Mouse (Mus musculus): ENCODE measurements at regions not wholly inside any gene's neighbourhood (a gene's known extent, or its start where the extent isn't known, plus 50 kb on each side); places are given as distances from the start of the nearest gene placed in this dataset.

DNA sequence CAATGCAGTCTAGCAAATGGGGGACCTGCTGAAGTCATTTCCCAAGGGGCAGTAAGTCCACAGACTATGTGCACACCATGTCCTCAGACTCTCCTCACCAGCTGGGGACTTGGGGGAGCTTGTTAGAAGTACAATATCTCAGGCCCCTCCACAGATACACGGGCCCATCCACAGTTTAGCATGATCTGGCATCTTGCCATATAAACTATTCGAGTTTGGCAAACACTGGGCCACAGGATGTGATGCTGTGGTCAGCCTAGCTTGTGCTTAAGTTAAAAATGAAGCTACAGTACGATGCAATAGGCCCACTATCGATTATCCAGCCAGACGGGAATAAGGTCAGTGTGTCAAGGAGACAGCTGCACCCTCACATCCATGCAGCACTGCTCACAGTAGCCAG, 157.9 kb upstream of the Noct start:
- WGBS: 35% methylated on average over 5 of the region's 5 CpGs
- peaks cover 11% of the 10 kb centered on the region for H3K4me1 ChIP-seq (ENCODE audit: control insufficient read depth, insufficient read depth, low read length)
- no peak for DNase-seq (ENCODE audit: low spot score)
- no peaks in the 10 kb centered on the region for H3K27me3 ChIP-seq (replicated peaks; ENCODE audit: control insufficient read depth, insufficient read depth, low read length)
- no peaks in the 10 kb centered on the region for H3K9me3 ChIP-seq (ENCODE audit: control insufficient read depth, low read length)
- no peak overlapping the region for H3K4me2 ChIP-seq (ENCODE audit: low read depth, low read length)
- no peak overlapping the region for H3K4me3 ChIP-seq (ENCODE audit: low read depth, low read length)
- ATAC-seq (ENCODE audit: low read depth): no peak
- H3K9ac ChIP-seq (ENCODE audit: low read depth, low read length): no peak overlapping the region
- H3K36me3 ChIP-seq (ENCODE audit: control insufficient read depth, insufficient read depth, low read length): no peaks in the 10 kb centered on the region
- no peak overlapping the region for H3K27ac ChIP-seq (replicated peaks; ENCODE audit: low read depth, low read length)

DNA sequence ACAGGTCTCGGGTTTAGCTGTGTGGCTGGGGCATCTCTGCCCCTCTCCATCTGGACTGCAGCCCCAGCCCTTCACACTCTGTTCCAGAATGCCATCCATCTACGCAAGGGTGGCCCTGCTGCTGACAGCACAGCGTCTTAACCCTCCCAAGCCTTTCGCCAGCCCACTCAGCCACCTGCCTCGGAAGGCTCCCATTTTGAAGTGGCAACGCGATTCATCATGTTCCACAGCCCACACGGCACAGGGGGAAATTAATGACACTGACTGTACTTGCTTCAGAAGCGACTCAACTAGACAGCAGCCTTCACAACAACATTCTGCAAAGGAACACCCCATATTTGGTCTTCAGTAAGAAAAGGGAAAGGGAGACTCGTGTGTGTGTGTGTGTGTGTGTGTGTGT, 151.8 kb upstream of the Noct start:
- Histone ChIP-seq H3K9me3 (ENCODE audit: control insufficient read depth, low read length) (no peaks in the 10 kb centered on the region), H3K27me3 (replicated peaks; ENCODE audit: control insufficient read depth, insufficient read depth, low read length) (no peaks in the 10 kb centered on the region), H3K4me2 (ENCODE audit: low read depth, low read length) (no peak overlapping the region), H3K4me1 (ENCODE audit: control insufficient read depth, insufficient read depth, low read length) (peaks cover 14% of the 10 kb centered on the region), H3K4me3 (ENCODE audit: low read depth, low read length) (no peak overlapping the region), H3K9ac (ENCODE audit: low read depth, low read length) (no peak overlapping the region), H3K27ac (replicated peaks; ENCODE audit: low read depth, low read length) (no peak overlapping the region), H3K36me3 (ENCODE audit: control insufficient read depth, insufficient read depth, low read length) (no peaks in the 10 kb centered on the region)
- DNase-seq (ENCODE audit: low spot score) (no peak), ATAC-seq (ENCODE audit: low read depth) (no peak)
- WGBS: 74% methylated on average over 10 of the region's 10 CpGs

DNA sequence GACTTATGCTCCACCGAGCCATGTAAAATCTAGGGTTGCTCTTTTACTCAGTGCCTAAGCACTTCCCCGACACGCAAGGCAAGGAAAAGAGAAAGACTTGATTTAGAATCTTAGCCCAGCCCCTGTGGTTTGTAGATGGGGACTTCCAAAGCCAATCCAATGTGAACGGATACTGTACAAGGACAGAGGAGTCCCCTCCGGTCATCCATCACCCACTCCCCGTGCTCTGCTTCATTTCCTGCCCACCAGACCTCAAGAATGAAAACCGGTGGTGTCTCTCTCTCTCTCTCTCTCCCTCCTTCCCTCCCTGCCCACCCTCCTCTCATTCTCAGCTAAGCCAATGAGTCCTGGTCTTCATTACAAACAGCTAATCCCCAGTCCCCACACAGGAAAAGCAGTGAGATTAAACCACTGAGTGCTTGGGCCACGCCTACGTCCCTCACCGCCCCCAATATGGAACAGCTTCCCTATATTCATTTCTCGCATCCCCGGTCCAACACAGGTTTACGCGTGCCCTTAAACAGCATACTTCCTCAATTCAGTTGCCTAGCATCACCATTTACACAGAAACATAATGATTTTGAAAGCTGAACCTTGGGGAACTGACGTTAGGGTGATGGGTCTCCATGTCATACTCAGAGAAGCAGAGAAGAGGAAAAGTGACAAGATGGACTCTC, 151.1 kb upstream of the Noct start:
- Histone ChIP-seq H3K9ac (ENCODE audit: low read depth, low read length) (no peak overlapping the region), H3K9me3 (ENCODE audit: control insufficient read depth, low read length) (no peaks in the 10 kb centered on the region), H3K4me3 (ENCODE audit: low read depth, low read length) (no peak overlapping the region), H3K27me3 (replicated peaks; ENCODE audit: control insufficient read depth, insufficient read depth, low read length) (no peaks in the 10 kb centered on the region), H3K36me3 (ENCODE audit: control insufficient read depth, insufficient read depth, low read length) (no peaks in the 10 kb centered on the region), H3K27ac (replicated peaks; ENCODE audit: low read depth, low read length) (0 out of 2 replicates have a peak overlapping the region, but pooled peaks have one; percentile 71), H3K4me2 (ENCODE audit: low read depth, low read length) (no peak overlapping the region), H3K4me1 (ENCODE audit: control insufficient read depth, insufficient read depth, low read length) (peaks cover 14% of the 10 kb centered on the region)
- ATAC-seq (ENCODE audit: low read depth) (no peak), DNase-seq (ENCODE audit: low spot score) (no peak)
- 77% methylated on average over 15 of the region's 15 CpGs for WGBS

DNA sequence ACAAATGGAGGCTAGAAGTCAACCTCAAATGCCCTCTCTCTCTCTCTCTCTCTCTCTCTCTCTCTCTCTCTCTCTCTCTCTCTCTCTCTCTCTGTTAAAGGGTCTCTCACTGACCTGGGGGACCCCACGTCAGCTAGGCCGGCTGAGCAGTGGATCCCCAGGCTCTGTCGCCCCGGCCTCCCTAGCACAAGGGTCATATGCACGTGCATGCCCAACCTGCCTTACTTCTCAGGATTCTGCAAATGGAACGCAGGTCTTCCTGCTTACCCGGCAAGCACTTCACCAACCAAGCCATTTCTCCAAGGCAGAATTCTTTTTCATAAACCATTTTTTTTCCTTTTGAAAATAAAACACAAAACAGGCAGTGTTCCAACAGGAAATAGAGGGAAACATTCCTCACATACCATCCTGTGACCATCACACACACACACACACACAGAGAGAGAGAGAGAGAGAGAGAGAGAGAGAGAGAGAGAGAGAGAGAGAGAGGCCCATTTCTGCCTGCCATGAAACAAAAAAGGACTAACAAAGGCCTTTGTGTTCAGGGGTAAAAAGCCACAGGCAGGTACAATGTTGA, 150.4 kb upstream of the Noct start:
- no peak overlapping the region for H3K4me3 ChIP-seq (ENCODE audit: low read depth, low read length)
- H3K4me1 ChIP-seq (ENCODE audit: control insufficient read depth, insufficient read depth, low read length): peaks cover 14% of the 10 kb centered on the region
- 46% methylated on average over 7 of the region's 7 CpGs for WGBS
- ATAC-seq (ENCODE audit: low read depth): no peak
- no peaks in the 10 kb centered on the region for H3K36me3 ChIP-seq (ENCODE audit: control insufficient read depth, insufficient read depth, low read length)
- peak; percentile 59 for DNase-seq (ENCODE audit: low spot score)
- H3K9me3 ChIP-seq (ENCODE audit: control insufficient read depth, low read length): no peaks in the 10 kb centered on the region
- no peaks in the 10 kb centered on the region for H3K27me3 ChIP-seq (replicated peaks; ENCODE audit: control insufficient read depth, insufficient read depth, low read length)
- peak overlapping the region; percentile 71 for H3K27ac ChIP-seq (replicated peaks; ENCODE audit: low read depth, low read length)
- H3K4me2 ChIP-seq (ENCODE audit: low read depth, low read length): no peak overlapping the region
- H3K9ac ChIP-seq (ENCODE audit: low read depth, low read length): no peak overlapping the region

DNA sequence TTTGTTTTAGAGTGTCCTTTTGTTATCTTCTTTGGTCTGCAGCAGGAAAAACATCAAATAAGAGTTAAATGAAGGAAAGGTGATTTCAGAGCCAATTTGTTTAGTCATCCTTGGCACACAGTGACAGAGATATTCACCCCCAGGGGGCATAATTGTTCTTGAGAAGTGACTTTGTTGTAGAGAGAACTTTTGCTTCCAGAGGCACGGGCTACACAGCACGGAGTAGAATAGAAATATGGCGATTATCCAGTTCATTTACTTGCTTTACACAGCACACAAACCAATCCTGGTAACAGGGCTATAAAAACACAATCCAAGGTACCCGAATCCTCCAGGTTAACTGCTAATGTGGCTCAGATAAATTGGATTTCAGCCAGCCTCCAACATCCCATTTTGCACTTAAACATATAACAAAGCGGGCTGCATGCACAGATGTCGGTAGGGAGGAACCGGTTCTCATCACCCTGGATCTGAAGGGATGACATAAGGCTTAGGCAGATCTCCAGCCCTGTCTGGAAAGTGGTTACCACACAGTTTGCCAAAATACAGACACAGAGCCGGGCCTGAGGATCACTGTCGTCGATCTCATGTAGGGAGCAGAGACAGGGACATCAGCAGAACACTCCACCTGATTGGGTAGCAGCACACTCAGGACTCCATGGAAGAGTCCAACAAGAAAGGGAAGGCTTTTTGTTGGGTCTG, 148.9 kb upstream of the Noct start:
- no peak overlapping the region for H3K27ac ChIP-seq (replicated peaks; ENCODE audit: low read depth, low read length)
- 57% methylated on average over 10 of the region's 10 CpGs for WGBS
- H3K27me3 ChIP-seq (replicated peaks; ENCODE audit: control insufficient read depth, insufficient read depth, low read length): no peaks in the 10 kb centered on the region
- no peak overlapping the region for H3K9ac ChIP-seq (ENCODE audit: low read depth, low read length)
- H3K4me3 ChIP-seq (ENCODE audit: low read depth, low read length): no peak overlapping the region
- H3K9me3 ChIP-seq (ENCODE audit: control insufficient read depth, low read length): no peaks in the 10 kb centered on the region
- H3K4me2 ChIP-seq (ENCODE audit: low read depth, low read length): no peak overlapping the region
- peak; percentile 74; the same call in 1 of the 2 replicates for ATAC-seq (ENCODE audit: low read depth)
- DNase-seq (ENCODE audit: low spot score): peak; percentile 66
- H3K4me1 ChIP-seq (ENCODE audit: control insufficient read depth, insufficient read depth, low read length): peaks cover 14% of the 10 kb centered on the region
- H3K36me3 ChIP-seq (ENCODE audit: control insufficient read depth, insufficient read depth, low read length): no peaks in the 10 kb centered on the region

DNA sequence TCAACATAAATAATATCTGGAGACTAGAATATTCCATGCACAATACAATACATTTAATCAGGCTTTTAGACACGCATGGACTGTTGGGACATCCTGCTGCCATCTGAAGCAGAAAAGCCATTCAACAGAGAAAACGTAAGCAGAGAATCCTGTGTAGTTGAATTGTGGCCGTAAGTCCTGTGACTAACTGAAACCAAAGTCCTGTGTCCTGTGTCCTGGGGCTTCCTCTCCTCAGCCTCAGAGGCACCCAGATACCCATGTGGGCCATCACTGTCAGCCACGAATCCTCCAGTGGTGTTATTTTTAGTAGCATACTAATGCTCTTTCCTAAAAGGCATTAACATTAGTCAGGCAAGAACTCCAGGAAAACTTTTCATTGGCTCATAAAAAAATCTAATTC, 145.8 kb upstream of the Noct start:
- H3K4me1 ChIP-seq (ENCODE audit: control insufficient read depth, insufficient read depth, low read length): peaks cover 17% of the 10 kb centered on the region
- no peaks in the 10 kb centered on the region for H3K36me3 ChIP-seq (ENCODE audit: control insufficient read depth, insufficient read depth, low read length)
- H3K27ac ChIP-seq (replicated peaks; ENCODE audit: low read depth, low read length): no peak overlapping the region
- DNase-seq (ENCODE audit: low spot score) (no peak), ATAC-seq (ENCODE audit: low read depth) (no peak)
- no peak overlapping the region for H3K9ac ChIP-seq (ENCODE audit: low read depth, low read length)
- no peaks in the 10 kb centered on the region for H3K9me3 ChIP-seq (ENCODE audit: control insufficient read depth, low read length)
- no peaks in the 10 kb centered on the region for H3K27me3 ChIP-seq (replicated peaks; ENCODE audit: control insufficient read depth, insufficient read depth, low read length)
- no peak overlapping the region for H3K4me2 ChIP-seq (ENCODE audit: low read depth, low read length)
- WGBS: 62% methylated on average over 4 of the region's 4 CpGs
- no peak overlapping the region for H3K4me3 ChIP-seq (ENCODE audit: low read depth, low read length)

DNA sequence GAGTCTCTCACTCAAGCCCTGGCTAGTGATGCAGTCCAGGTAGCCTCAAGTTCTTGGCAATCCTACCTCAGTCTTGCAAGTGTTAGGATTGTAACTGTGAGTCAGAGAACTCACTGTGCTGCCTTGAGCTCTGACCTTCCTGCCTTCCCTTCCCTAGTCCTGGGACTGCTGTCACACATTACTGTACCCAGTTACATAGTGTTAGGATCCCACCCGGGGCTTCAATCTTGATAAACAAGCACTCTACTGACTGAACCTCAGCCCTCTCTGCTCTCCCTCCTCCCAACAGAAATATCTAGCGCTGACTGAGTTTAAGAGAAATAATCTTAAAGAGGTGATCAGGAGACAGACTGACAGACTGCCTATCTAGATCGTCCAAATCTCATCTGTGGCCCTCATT, 143.8 kb upstream of the Noct start:
- Histone ChIP-seq H3K4me3 (ENCODE audit: low read depth, low read length) (no peak overlapping the region), H3K9ac (ENCODE audit: low read depth, low read length) (no peak overlapping the region), H3K9me3 (ENCODE audit: control insufficient read depth, low read length) (no peaks in the 10 kb centered on the region), H3K4me2 (ENCODE audit: low read depth, low read length) (no peak overlapping the region), H3K4me1 (ENCODE audit: control insufficient read depth, insufficient read depth, low read length) (peaks cover 8% of the 10 kb centered on the region; the same call in 1 of the 2 replicates), H3K27ac (replicated peaks; ENCODE audit: low read depth, low read length) (no peak overlapping the region), H3K36me3 (ENCODE audit: control insufficient read depth, insufficient read depth, low read length) (no peaks in the 10 kb centered on the region), H3K27me3 (replicated peaks; ENCODE audit: control insufficient read depth, insufficient read depth, low read length) (no peaks in the 10 kb centered on the region)
- ATAC-seq (ENCODE audit: low read depth) (no peak), DNase-seq (ENCODE audit: low spot score) (no peak)
- 37% methylated on average over 3 of the region's 3 CpGs for WGBS

DNA sequence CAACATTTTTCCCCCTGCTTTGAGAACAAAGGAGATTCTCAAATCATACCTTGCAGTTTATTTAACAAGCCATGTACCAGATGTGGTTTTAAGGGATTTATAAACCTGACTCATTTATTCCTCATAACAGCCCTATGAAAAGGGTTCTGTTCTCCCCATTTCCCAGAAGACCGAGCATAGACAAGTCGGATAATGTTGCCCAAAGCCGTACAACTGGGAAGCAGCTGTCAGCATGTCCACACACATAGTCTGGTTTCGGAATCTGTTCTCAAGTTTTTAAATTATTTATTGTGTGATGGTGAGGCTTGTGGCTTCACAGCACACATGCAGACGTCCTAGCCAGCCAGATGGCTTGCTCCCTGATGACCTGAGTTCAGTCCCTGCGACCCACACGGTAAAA, 143.4 kb upstream of the Noct start:
- ATAC-seq (ENCODE audit: low read depth): peak; percentile 64

More for the DNA sequence above, 143.4 kb upstream of the Noct start:
- no peaks in the 10 kb centered on the region for H3K36me3 ChIP-seq (ENCODE audit: control insufficient read depth, insufficient read depth, low read length)
- H3K4me2 ChIP-seq (ENCODE audit: low read depth, low read length): no peak overlapping the region
- peaks cover 8% of the 10 kb centered on the region; the same call in 1 of the 2 replicates for H3K4me1 ChIP-seq (ENCODE audit: control insufficient read depth, insufficient read depth, low read length)
- WGBS: 24% methylated on average over 7 of the region's 7 CpGs
- H3K9ac ChIP-seq (ENCODE audit: low read depth, low read length): no peak overlapping the region
- H3K27ac ChIP-seq (replicated peaks; ENCODE audit: low read depth, low read length): no peak overlapping the region
- peak; percentile 69 for DNase-seq (ENCODE audit: low spot score)
- no peaks in the 10 kb centered on the region for H3K27me3 ChIP-seq (replicated peaks; ENCODE audit: control insufficient read depth, insufficient read depth, low read length)
- H3K9me3 ChIP-seq (ENCODE audit: control insufficient read depth, low read length): no peaks in the 10 kb centered on the region
- no peak overlapping the region for H3K4me3 ChIP-seq (ENCODE audit: low read depth, low read length)

Data from embryonic facial prominence, embryonic 14.5 days (tissue).